Mouse (Mus musculus): ENCODE measurements at regions not wholly inside any gene's neighbourhood (a gene's known extent, or its start where the extent isn't known, plus 50 kb on each side); places are given as distances from the start of the nearest gene placed in this dataset.

DNA sequence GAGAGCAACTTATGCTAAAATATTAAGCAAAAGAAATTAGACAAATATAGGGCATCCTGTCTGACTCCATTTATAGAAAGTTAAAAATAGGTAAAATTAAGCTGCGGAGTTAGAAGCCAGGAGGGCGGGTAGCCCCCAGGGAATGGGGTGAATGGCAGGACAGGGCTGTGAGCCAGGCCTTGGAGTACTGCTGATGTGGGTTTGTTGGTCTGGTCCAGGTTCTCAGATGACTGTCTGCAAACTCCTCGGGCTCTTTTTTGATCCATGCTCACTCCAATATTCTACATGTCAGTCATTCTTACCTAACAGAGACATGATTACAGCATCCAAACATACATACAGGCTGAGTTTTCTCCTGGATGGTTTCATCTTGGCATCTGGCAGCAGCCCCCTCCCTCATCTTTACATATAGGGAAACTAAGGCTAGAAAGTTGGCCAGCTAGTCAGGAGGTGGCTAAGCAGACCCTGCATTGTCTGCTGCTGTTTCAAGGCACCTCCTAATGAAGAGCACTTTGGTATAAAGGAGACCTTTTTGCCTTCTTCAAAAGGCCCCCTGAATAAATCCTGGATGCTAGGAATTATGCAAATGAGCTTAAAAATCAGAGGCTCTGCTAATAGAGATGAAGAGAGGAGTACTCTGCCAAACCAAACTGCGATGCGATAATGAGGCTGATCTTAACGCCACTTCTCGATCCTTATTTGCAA lies 354.4 kb downstream of the Xylt1 start:
- ATAC-seq (ENCODE audit: low TSS enrichment): no peak

GRCm38 (mm10) chr7:117729067-117729466 lies 348.3 kb downstream of the Xylt1 start:
- ATAC-seq (ENCODE audit: low TSS enrichment): no peak
